Mouse (Mus musculus) c-Kit-positive CD71-positive TER-119-positive erythroid progenitor cells, embryonic 14.5 days (primary cell): Measurements from ENCODE around the gene Gm20431.
"Not testable (repeated sequence)": the region's sequence is repeated elsewhere in the genome, so short reads cannot be mapped to it uniquely, and the experiment has no call there.

Experiments used
- DNase-seq: peaks from one replicate; pipeline ENCODE4 v3.0.0-alpha.2; 2013; ENCODE audit warnings: low spot score

Gm20431 gene

DNA sequence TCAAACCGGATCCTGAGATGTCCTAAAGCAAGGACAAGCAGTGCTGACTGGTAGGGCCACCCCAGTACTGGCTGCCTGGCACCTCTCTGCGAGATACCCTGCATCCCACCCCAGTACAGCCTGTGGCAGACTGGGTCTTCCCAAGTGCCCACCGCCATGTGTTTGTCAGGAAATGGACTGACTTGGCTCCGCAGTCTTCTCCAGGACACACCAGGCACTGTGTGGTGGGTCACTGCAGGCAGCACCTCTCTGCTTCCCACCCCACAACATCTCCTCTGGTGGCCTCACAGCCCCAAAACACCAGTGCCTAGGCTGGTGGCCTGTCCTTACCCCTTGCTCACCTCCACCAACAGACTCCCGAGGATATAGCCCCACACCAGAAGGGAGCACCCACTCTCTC lies 30.9 kb downstream of the Gm20431 start:
- peak; percentile 42 for DNase-seq

DNA sequence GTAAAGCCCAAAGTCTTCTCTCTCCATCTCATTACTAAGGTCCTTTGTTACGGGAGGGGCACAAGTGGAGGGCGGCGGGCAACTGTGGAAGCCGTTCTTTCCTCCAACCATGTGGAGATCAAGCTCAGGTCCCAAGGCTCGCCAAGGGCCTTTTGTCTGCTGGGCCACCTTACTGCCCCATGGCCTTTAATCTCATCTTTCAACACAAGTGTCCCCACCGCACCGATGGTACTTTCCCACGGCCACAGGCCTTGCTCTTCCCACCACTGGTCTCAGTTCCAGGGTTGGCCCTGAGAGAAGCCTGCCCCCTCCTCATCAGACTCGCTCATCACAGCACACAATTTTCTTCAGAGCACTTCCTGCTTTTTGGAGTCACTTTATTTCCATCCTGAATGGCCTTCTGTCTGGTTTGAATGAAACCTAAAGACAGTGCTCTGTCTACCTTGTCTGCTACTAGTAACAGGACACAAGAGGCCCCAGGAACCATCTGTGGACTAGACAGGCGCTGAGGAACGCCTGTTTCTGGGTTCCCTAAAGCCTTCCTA lies 31.6 kb downstream of the Gm20431 start:
- DNase-seq: no peak

DNA sequence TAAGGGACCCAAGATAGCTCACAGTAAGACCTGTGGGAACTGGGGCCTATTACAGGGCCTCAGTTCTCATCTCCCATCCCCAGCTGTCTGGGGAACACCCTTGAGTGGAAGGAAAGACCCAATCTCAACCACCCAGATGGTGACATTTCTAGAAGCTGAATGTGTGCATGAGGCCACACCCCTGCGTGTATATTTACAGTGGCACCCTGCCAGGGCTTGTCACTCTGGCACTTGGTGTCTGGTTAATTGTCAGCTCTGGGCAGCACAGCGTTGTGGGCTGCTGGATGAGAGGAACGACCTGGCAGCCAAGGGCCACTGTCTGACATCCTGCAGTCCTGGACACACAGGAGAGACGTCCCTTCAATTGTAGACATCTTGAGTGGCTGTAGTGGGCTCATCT lies 32.4 kb downstream of the Gm20431 start:
- DNase-seq: peak; percentile 98

- no peak for DNase-seq
Observed at GRCm38 (mm10) chr2:167627019-167627418, 34.3 kb downstream of the Gm20431 start.

DNA sequence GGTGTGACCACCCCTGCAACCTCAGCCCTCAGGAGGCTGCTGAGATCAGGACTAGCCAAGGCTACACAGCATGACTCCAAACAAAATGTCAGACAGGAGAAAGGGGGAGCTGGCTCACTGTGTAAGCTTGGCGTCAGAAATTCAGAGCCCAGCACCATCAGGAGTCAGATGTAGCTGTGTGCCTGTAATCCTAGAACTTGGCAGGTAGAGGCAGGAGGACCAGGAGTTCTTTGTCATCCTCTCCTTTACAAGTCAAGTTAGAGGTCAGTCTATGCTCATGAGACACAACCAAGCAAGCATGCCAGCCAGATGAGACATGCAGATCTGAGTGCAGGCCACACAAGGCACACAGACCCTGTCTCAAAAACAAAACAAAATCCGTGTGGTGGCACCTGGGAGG lies 35.6 kb downstream of the Gm20431 start:
- no peak for DNase-seq

DNA sequence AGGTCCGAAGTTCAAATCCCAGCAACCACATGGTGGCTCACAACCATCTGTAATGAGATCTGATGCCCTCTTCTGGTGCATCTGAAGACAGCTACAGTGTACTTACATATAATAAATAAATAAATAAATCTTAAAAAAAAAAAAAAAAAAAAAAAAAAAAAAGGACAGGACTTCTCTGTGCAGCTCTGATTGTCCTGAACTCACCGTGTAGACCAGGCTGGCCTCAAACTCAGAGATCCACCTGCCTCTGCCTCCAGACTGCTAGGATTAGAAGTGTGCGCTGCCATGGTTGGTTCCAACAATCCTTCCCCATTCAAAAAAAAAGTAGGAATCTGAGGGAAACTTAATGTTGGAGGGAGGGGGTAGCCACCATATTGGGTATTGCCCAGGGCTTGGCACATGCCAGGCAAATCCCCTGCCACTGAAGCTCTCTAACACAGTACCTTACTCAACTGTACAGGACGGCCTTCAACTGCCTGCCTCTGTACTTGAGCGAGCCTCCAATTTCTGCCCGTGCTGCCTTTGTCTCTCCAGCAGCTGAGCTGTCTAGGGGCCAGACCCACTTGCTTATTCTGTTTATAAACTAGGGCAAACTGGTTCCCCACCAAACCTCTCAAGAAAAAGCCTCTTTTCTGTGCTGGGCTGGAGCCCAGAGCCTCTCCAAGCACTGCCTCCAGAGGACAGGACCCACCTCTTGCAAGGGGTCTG lies 36.8 kb downstream of the Gm20431 start:
- DNase-seq: no peak

DNA sequence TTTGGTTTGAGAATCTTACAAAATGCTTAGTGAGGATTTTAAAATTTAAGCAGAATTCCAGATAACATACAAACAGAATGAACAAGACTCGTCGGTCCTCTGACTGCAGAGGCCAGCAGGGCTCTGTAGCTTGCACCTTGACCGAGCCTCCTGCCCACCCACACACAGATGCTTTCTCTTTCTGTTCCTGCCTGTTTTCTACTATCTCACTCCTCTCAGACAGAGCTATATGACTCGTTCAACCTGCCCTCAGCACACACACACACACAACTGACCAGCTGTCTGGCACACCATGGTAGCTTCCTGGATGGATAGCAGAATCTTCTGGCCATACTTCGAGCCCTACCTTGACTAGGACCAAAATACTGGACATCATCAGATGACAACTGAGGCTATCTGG lies 38.3 kb downstream of the Gm20431 start:
- DNase-seq: no peak

DNA sequence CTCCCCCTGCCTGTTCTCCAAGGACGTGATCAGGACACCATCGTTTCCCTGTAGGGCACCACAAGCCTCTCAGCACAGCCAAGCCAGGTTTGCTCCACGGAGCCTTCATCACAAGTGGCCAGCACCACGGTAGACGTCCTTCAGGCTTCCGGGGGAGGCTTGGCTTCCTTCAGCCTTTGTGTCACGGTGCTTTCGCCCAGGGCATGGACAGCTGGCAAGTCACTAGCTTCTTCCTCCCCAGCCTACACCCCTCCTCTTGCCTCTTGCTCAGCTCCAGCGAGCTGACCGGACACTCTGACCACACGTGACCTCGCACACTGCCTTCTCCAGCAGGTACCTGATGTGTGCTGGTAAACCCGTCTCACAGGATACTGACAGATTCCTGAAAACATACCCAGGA lies 38.9 kb downstream of the Gm20431 start:
- DNase-seq: no peak

- no peak for DNase-seq
Observed at GRCm38 (mm10) chr2:167621255-167622087, 39.8 kb downstream of the Gm20431 start.

DNA sequence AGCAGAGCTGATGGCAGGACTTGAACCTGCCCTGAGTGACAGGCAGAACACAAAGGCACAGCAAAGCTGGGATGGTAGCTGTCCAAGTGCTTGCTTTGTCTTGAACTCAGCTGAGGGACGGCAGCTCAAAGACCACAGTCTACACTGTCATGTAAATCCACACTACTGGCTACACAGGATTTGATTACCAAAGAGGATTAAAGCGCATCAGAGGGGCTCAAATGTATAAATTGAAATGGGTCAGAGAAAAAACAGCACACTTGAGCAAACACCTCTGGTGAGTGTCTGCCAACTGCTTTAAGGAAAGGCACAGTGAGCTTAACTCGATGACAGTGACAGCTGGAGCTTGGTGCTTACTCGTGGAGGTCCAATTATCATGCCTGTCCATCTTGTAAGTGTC lies 43.8 kb downstream of the Gm20431 start:
- no peak for DNase-seq

DNA sequence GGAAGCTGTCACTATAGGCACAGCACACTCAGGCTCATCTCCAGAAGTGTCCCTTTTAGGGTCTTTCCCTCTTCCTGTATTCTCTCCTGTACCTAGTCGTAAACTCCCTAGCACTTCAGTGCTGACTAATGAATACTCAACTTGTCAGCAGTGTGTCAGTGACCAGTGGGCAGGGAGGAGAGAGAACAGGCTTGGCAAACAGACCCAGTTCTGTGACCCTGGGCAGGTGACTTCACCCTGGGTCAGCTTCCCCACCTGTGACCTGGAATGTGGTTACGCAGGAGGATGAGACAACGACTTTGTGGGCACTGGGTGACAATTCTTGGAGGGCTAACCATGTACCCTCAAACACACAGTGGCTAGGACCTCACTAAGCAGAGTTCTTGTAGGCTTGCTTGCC lies 44.3 kb downstream of the Gm20431 start:
- no peak for DNase-seq

GRCm38 (mm10) chr2:167613335-167613734 lies 48.0 kb downstream of the Gm20431 start:
- DNase-seq: not testable (repeated sequence)

- no peak for DNase-seq
Observed at GRCm38 (mm10) chr2:167612122-167612521, 49.2 kb downstream of the Gm20431 start.

DNA sequence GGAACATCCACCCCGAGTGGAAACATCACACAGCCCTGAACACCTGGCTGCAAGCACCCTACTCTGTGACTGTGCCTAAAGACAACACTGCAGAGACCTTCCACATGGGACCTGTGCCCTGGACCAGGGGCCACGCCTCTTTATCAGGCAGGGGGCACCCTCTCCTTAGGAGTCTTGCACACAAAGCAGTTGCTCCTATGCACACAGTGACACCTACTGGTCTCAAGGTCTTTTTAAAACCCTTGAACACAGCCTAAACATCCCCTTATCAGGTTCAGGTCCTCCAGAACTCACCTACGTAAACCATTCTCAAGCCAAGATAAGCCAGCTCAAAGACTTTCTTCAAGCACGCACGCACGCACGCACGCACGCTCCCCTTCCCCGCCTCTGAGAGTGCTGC lies 50.0 kb downstream of the Gm20431 start:
- no peak for DNase-seq

- no peak for DNase-seq
Observed at GRCm38 (mm10) chr2:167606745-167607123, 54.6 kb downstream of the Gm20431 start.

GRCm38 (mm10) chr2:167605817-167606744 lies 55.2 kb downstream of the Gm20431 start:
- DNase-seq: no peak

- DNase-seq: peak; percentile 81
Observed at GRCm38 (mm10) chr2:167605178-167605794, 56.0 kb downstream of the Gm20431 start.

- no peak for DNase-seq
Observed at GRCm38 (mm10) chr2:167602978-167603377, 58.3 kb downstream of the Gm20431 start.

GRCm38 (mm10) chr2:167602364-167602763 lies 58.9 kb downstream of the Gm20431 start:
- DNase-seq: no peak

DNA sequence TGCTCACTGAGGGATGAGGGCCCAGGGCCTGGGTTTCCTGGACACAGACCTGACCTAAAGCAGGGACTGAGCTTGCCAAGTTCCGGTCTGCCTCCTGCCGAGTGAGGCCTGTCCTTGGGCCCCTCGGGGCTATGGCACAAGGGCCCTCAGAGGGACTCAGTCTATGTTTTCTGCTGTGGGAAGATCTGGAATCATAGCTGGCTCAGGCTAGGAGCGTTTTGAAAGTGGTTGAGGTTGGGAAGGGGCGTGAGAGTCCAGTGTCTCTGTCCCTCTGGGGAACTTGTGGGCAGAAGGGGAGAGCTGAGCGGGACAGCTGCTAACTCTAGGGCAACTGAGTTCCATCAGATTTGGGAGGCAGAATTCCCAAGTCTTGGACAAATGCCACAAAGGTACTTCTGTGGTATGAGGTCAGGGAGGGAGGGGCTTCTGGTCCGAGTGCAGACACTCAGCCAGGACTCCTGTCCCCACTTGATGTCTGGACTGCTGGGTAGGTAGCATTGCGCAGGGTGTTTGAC lies 60.8 kb downstream of the Gm20431 start:
- no peak for DNase-seq

DNA sequence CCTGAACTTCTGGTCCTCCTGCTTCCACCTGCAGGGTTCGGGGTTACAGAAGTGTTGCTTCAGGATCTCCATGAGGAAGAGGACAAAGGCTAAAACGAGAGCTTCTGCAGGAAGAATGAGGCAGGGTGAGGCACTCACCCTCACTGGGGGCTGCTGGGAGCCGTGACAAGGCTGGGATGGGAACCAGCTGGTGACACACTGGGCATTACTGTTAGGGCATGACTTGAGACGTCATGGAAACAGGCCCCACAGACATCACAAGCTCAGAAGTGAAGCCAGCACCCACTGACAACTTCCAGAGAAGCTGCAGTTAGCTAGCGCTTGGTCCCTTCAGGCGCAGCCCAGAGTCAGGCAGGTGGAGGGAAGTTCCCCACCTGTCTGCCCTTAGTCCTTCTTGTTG lies 61.4 kb downstream of the Gm20431 start:
- DNase-seq: no peak
